Mouse (Mus musculus): ENCODE measurements around the gene Gm47283. TPM values are rescaled to one million over a fixed set of nuclear protein-coding genes. Genes with fewer than 3 reads are reported as not detected.

Gm47283 gene
- polyA plus RNA-seq (2017; shearing (Covaris generic)): not detected

DNA sequence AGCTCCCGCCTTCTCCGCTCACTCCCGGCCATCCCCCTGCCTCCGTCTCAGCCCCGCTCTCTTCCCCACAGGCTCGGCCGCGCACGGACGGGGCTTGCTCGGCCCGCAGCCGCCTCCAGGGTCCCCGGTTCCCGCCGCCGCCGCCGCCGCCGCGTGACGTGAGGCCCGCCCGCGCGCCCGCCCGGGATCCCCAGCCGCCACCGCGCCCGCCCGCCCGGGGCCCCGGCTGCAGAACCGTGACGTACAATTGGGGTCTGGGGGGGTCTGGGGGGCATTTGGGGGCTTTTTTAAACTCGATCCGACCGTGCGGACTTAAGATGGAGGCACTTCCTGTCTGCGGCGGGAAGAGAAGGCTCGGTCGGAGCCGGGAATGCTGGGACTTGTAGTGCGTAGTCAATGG lies at the start of gene Gm47283:
Gm47283 (plus strand) TSS at position 301 of the 400 bp plus-strand sequence.

DNA sequence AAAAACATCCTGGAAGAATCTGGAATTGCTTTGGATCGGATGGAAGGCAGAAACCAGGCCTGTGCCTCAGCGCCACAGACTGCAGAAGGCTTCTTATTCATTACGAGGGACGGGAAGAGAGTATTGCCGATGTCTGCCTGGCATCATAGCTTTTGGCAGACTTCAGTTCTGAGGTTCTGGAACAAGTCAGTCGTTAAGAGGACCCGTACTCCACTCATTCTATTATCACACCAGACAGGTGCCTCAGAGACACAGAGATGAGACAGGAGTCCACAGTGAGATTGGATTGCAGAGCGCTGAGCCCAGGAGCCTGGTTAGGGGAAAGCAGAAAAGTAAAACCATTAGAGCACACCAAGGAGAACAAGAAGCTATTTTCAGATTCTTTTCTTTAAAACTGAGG lies 29.8 kb upstream of the Gm47283 start, which contains the start of gene Gm21860:
Gm21860 (minus strand) TSS at position 101 of the 400 bp plus-strand sequence.

GRCm38 (mm10) chrY:90839077-90839476 lies 54.5 kb downstream of the Gm47283 start, which contains the start of gene Gm21748:
Gm21748 (minus strand) TSS chrY:90839177.

Other genes starting within 250 kb of the Gm47283 start
- not detected for gene Gm21860, start 29.9 kb upstream of the Gm47283 start, polyA plus RNA-seq (2017; shearing (Covaris generic))
- gene Gm21748, start 54.4 kb downstream of the Gm47283 start, polyA plus RNA-seq (2017; shearing (Covaris generic)): not detected

Measured in CD4-positive, CD25-positive, alpha-beta regulatory T cell, adult 9 weeks (primary cell).